Mouse (Mus musculus) heart, adult 9 months (tissue): ENCODE measurements around the gene Helz2.

Source experiments
- DNase-seq, 2 experiments: peaks; one replicate each; pipeline ENCODE4 v3.0.0; 2022; ENCODE audit warnings: low spot score in 2 of 2

The Helz2 gene

DNA sequence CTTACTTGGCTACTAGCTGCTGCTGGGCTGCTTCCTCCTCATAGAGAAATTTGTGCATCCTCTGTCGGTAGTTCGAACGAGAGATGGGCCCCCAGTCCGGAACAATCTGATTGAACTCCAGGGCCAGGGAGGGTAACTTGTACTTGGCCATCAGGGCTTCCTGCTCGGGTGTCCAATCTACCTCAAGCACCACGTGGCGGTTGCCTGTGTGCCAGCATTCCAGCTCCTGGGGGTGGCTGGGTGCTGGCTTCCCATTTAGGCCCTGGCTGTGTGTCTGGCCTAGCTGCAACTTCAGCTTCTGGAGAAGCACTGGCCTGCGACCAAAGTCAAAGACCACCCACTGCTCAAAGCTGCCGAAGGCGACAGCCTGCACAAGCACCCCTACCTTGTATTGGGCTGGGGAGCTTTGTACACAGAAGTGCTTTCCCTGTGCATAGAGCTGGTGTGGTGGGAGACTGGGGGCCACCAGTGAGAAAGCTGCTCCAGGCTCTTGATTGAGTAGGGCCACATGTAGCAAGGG lies 3.7 kb downstream of the Helz2 start:
- DNase-seq = peak in 1 of 2 experiments; percentile 22

DNA sequence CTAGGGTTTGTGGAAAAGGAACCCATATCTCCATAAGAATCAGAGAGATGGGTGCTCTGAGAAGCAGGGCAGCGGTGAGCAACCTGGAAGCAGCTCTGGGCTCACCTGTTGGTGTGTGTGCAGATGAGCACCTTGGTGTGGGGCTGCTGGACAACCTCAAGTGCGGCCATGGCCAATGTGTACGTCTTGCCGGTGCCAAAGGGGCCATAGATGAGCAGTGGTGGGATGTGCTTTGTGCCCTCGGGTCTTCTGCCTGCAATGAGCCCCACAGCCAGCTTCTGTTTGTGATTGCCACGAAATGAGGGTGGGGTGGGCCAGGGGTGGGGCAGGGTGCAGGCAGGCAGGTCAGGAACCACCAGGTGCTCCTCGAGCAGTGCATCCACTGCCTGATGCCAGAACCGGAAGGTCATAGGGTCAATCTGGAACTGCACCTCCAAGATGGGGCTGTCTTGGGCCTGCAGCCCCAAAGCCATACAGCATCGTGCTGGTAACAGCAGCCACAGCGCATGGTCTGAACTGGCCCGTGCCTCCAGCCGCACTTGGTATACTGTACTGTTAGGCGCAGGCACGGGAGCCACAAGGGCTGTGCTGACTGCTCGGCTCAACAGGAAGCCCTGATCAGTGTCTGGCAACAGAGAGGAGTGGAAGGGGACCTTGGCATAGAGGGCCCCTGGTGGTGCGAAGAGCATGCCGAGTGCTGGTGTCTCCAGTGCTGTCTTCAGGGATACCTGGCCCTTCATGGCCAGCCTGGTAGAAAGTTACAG lies 4.4 kb downstream of the Helz2 start:
- DNase-seq = no peak

DNA sequence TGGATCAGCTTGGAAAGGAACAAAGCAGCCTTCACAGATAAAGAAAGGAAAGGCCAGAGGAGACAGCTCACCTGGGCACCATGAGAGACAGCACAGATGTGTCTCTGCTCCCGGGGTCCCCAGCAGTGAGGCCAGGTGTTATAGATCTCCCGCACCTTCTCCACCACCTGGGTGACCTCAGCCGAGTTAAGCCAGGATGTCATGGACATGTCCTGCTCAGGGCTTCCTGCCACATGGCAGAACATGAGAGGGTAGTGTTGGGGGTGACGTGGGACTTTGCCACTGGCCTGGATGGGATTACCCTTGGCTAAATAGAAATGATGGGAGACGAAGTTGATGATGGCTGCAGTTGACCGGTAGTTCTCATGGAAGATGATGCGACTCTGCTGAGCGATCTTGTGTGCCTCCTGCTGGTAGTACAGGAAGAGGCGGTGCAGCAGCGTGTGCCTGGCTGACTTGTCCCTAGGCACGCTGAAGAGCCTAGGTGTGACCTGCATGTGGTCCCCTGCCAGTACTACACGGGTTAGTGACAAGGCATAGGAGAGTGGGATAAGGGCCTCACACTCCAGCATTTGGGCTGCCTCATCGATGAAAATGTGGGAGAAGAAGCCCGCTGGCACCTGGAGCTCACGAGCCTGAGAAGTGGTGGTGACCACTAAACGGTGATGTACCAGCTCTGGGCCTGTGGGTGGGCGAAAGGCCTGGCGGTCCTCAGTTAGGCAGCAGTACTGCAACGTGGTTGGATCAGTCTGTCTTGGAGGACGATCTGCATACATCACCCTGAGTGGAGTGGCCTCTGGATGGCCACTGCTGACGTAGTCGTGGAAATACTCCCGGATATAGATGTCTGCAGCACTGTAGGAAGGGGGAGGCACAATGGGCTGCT lies 5.9 kb downstream of the Helz2 start:
- no peak for DNase-seq

DNA sequence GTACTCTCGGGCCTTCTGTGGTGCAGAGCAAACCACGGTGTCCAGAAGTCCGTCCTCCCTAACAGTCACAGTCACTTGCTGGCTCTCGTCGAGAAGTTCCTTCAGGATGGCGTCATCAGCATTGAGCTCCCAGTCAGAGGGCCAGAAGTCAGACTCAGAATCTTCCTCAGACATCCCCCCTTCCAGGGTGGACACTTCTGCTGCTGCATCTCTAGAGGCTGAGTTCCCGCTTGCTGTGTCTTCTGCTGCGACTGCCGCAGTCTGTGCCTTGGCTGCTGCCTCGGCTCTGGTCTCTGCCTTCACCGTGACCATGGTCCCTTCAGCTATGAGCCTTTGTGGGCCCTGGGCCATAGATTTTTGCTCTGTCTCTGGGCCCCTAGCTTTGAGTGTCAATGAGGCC lies 7.1 kb downstream of the Helz2 start:
- peak in 1 of 2 experiments; percentile 15 for DNase-seq

DNA sequence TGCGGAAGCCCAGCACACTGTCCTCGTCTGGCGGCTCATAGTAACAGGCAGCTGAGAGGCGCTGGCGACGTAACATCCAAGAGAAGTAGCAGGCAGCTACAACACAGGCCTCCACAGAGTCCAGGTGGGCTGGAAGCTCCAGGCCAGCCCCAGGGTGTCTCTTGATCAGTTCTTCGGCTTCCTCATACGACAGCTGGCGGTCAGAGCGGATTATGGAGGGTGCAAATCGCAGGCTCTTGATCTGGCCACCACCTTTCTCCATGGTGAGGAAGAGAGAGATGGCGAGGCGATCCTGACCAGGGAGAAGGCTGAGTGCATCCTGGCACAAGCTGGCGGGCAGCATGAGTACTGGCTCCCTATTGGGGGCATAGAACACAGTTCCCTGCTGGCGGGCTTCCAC lies 8.4 kb downstream of the Helz2 start:
- DNase-seq = no peak

DNA sequence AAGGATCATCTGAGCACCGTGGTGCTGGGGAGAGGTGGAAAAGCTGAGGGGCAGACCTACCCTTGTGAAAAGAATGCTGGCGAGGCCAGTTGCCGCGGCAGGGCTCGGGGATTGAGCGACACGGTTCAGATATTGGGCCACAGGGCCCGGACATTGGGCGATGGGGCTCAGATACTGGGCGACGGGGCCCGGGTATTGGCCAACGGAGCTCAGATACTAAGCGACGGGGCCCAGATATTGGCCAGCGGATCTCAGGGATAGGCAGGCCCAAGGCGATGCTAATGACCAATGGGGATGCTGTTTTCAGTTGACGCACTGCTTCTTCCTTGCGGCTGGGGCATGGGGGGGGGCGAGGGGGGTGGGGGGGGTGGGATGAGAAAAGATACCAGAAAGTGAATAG lies 10.7 kb downstream of the Helz2 start:
- DNase-seq = no peak

DNA sequence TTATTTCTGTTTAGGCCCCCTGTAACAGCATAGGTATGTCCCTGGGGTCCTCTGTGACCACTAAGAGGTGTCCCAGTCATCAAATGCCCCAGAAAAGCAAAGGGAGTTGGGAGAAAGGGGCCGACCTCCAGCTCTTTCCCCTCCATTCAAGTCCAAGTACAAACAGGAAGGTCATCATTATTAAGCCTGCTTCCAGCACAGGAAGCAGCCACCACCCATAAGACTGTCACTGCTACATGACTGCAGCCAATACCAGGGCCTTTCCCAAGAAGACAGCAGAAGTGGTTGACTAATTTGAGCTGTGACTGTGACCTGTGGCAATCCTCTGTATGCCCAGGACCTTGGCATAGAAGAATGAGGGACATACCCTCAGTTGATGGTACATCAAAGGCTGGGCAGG lies 13.5 kb downstream of the Helz2 start:
- DNase-seq = peak in 1 of 2 experiments; percentile 49

DNA sequence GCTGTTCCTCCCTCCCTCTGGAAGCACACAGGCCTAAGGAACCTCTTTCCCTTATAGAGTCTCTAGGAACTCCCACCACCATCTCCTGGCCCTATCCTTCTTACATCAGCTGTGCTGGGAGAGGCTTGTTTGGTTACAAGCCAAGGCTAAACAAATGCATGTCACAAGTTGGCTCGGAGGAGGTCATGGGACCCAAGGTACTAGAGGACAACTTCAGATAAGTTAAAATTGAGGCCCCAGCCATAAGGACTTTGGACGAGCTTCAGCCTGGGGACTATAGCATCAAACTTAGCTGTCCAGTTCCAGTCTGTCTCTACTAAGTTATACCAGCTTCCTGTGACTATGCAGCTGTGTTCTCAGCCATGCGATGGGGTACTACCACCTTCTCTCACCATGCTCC lies 14.7 kb downstream of the Helz2 start:
- DNase-seq = no peak

DNA sequence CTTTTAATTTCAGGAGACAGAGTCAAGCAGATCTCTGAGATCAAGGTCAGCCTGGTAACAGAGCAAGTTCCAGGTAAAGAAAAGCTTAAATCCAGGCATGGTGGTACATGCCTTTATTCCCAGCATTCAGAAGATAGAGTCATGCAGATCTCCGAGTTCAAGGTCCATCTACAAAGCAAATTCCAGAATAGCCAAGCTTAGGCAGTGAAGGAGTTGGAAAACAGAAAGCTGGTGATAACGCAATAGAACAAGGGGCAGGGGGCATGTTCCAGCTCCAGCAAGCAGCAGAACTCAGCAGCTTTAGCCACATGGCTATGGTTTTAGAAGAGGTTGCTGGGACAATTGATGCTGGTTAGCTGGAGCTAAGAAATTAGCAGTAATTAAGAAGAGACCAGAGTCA lies 16.8 kb downstream of the Helz2 start:
- no peak for DNase-seq

DNA sequence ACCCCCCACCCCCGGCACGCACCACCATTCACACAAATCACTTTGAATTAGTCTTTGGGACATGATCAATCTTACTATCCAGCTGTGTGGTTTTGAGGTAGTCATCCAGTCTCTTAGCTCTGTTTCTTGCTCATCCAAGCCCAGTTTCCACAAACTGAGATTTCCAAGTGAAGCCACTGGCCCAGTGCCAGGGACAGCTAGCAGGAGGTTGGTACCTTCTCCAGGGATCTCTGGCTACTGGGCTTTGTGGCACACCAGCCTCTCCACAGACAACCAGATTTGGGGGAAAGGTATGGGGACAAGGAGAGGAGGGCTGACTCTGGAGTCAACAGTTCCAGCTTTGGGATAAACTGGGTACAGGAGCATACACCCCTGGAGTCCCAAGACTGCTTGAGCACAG lies 21.5 kb downstream of the Helz2 start:
- DNase-seq = no peak

DNA sequence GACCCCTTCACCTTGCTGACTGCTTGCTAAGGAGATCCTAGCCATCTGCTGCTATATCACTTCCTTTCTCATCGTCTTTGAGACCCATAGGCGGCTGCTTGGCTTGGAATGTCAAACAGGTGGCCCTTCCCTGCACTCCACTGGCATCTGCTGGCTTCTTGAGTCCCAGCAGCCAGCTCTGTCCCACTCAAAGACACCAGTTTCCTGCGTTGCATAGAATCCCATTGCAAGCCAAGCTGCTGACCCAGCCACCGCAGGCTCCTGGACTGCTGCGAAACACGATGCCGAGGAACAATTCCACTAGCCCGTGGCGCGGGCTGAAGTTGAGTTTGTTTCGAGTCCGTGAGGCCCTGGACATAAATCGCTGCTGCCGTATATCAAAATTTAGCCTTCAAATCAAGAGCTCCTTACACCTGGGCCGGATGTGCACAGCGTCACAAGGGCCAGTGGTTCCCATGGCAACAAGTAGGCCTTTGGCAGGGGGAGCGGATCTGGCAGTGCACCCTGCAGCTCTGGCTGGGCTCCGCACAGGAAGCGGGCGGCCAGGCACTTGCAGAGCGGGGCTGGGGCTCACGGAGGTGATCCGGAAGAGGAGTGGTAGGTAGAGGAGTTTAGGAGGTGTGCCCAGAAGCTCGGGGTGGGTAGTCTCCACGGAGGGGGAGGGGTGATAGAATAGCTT lies 22.1 kb downstream of the Helz2 start, which contains the start of gene Fndc11:
Gene Fndc11, plus strand, starts transcription at position 476 of the 679 bp plus-strand sequence.
- peak; percentile 77 to 81 for DNase-seq

DNA sequence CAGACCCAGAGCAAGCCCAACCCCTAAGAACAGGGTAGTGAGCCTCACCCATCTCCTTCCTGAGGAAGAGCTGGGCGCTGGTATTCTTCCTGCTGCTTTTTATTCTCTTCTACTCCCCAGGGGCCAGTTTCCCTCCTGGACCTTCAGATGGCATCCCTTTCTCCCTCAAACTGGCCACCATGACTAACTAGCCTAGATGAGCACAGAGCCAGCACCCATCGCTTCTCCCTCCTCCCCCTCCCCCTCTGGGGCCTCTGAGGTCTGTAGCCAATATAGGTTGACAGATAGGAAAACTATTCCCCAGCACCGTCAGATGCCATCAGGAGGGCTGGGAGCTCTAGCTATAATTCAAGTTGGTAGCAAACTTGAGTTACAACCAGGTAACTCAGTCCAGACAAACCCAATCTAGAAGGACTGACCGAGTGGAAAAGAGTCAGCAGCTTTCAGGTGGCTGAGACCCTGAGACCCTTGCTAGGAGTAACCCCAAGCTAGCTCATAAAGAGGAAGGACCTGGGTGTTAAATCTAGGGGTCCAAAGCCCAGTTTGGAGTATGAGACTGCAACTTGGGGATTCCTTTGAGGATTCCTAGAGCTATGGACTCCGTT lies 22.8 kb downstream of the Helz2 start:
- no peak for DNase-seq

DNA sequence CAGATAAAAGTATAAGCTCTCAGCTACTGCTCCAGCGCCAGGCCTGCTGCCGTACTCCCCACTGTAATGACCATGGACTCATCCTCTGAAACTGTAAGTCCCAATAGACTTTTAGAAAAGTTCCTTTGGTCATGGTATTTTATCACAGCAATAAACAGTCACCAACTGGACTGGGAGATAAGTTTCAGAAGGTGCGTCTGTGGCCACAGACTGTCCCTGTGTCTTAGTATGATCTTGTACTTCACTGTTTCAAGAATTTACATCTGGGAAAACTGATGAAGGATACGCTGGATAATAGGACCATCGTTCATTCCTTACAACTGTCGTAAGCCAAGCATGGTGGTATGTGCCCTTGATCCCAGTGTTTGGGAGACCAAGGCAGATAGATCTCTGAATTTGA lies 25.8 kb downstream of the Helz2 start:
- DNase-seq = no peak

DNA sequence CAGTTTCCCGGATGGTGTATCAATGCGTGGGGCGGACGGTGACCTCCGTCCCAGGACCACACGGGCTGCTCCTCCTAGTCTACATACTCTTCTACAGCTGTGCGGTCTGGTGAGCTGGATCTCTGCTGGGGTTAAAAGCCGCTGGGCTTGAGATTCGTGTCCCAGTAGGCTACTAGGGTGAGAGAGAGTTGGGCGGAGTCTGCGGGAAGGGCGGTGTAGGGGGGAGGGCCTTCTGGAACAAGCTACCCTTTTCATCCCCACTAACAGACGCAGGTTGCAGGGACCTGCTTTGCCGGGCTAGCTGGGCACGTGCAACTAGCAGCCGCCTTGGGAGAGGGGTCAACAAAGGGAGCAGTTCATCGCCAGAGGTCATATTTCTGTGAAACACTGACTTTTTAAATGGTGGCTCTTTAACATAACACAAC lies 28.8 kb downstream of the Helz2 start, which contains the start of gene Srms:
Gene Srms, minus strand, starts transcription at position 165 of the 425 bp plus-strand sequence.
- DNase-seq = peak; percentile 22 to 37

DNA sequence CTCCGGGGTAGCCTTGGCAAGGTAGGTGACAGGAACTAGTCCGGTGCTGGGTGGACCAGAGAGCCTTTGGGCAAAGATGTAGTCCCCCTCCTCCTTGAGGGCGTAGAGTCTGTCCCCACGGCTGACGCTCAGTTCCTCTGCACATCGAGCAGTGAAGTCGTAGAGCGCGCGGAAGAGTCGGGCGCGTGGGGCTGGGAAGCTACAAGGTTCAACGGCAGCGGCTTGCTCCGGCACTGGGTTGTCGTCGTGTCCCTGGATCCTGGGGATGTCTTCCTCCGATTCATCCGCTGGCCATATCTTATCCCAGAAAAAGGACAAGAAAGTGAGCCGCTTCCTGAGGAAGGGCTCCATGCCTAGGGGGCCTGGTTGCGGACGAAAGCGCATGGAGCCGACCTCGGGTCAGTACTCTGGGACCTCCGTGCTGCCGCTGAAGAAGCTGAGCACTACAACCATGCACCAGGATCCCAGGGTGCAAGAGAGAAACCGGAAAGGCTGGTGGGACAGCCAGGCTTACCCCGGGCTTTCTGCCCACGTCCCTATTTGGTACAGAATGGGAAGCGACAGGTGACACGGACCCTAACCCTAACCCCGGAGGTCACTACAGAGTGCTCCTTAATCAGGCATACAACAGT lies 29.3 kb downstream of the Helz2 start:
- DNase-seq = no peak

DNA sequence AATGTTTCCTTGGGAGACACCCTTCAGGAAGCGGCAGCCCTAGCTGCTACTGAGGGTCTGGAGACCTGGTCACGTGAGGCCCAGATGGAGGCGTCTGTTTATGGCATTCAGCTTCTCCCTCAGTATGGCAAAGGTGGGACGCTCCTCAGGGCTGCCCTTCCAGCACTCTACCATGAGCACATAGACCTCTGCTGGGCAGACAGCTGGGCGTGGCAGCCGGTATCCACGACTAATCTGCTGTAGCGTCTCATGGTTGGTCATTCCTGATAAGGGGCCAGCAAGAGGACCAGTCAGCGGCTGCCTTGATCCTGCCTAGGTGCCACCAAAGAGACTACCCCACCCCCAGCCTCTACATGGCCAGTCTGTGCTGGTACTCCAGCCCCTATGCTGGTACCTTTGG lies 35.7 kb downstream of the Helz2 start:
- no peak for DNase-seq

DNA sequence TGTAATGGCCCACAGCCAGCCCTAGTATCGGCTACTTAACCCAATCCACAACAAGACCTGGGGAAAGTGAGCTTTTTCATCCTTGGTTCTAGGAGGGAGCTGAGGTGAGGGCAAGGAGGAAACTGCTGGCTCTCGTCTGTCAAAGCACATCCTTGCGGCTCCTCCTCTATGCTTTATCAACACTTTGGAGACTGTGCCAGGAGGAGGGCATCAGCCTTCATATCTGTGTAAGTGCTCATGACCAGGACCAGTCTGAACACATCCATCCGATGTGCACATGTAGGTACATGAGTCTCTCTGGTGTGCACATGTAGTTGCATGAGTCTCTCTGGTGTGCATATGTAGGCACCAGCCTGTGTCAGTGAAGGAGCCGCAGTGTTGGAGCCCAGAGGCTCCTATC lies 36.1 kb downstream of the Helz2 start:
- DNase-seq = no peak

DNA sequence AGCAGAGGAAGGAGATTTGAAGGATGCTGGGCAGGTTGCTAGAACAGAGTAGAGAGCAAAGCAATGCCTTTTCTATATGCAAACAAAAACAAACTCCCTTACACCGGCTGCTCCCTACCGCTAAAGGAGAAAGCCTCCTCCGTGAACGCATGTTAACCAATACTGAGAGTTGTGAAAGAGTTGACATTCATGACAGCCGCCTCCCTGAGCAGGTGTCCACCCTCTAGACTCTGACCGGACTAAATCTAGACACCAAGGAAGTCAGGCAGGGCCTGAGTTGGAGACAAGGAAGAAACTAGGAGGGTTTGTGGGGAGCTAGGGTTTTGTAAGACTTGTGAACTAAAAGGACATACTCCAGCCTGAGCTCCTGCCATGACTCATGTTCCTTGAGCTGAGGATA lies 38.9 kb downstream of the Helz2 start:
- DNase-seq = no peak

DNA sequence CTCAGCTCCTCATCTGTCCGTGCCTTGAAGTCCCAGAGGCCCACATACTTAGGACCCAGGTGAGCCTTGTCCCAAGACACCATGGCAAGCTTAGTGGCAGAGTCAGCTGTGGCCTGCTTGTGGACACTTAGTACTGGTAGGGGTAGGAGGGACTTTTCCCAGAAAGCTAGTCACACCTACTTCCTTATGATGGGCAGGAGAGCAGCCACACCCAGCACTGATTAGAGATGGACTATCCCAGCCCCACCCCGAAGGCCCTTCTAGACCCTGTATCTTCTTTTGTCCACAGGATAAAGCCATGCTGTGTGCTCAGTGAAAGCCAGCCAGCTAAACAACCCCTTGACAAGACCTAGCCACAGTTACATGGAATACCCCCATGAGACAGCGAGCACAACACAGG lies 39.4 kb downstream of the Helz2 start, which contains the start of gene Ptk6:
Gene Ptk6, minus strand, starts transcription at position 368 of the 400 bp plus-strand sequence.
- no peak for DNase-seq

DNA sequence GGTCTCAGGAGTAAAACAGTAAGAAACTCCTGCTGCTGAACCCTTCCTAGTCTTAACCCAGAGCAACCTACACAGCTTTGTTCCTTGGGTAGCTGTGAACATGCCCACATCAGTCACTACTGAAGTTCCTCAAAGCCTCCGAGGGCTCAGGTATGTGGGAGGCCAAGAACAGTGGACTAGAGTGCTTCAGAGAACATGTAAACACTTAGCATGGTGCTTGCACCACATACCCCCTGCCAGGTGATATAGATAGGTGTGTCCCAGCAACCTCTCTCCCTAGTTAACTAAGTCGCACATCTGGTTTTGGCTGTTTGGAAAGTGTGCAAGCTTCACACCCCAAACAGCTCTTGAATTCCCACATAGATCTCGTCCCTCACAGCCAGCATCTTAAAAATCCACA lies 40.2 kb downstream of the Helz2 start:
- DNase-seq = no peak
